Comparison of ENCODE assay signal across 12 mouse cellular contexts in genomic region chr17:29062119-29063035, GRCm38 (mm10). TPM values are rescaled to one million over a fixed set of nuclear protein-coding genes. Genes with fewer than 3 reads are reported as not detected.
DNase-seq lines count a peak whose midpoint lies in the region; ATAC-seq lines count a peak whose summit lies in the region.
"Had no signal": no experiment of that assay in that cellular context is flagged by ENCODE, and none has a peak within 500 bp of the region (broad histone marks: within the 10 kb centered on the region; RNA-seq: fewer than 3 reads in every experiment).

No protein-coding gene starts in this region.

- 0 out of 2 replicates have a peak overlapping the region, but pooled peaks have one; percentile 17 for H3K27ac ChIP-seq in forebrain, embryonic 10.5 days
- no peak overlapping the region for H3K27ac ChIP-seq in forebrain, embryonic 16.5 days (ENCODE audit: low read length)

- no peak for DNase-seq in forebrain, embryonic 10.5 days (ENCODE audit: extremely low spot score, low spot score)
- peak; percentile 59 for DNase-seq in retina, postnatal 1 day
- no peak for DNase-seq in retina, embryonic 14.5 days (ENCODE audit: low spot score)
- DNase-seq in heart, postnatal 10 days = peak; percentile 63 to 66
- DNase-seq in splenic B cell, adult 2 months (ENCODE audit: low read depth, low spot score) = peak; percentile 57
- no peak for DNase-seq in ovary, postnatal 10 days (ENCODE audit: low spot score)
- DNase-seq: adrenal gland, postnatal 36 days; lung, postnatal 10 days; right cerebral cortex, postnatal 4 days had no signal

- ATAC-seq in forebrain, embryonic 16.5 days = no peak
- ATAC-seq in megakaryocyte-erythroid progenitor cell, adult 5-6 weeks (replicated peaks; ENCODE audit: low FRiP score, low TSS enrichment, poor library complexity, severe bottlenecking) = no peak

- intact Hi-C loops in heart, postnatal 10 days (cut with DNase I) = no loop called here

- H3K27me3 ChIP-seq in forebrain, embryonic 10.5 days (ENCODE audit: poor library complexity, severe bottlenecking) = no peaks in the 10 kb centered on the region
- H3K27me3 ChIP-seq in forebrain, embryonic 16.5 days (replicated peaks; ENCODE audit: control insufficient read depth, insufficient read depth, low read length) = no peaks in the 10 kb centered on the region
- H3K27me3 ChIP-seq in splenic B cell, adult 2 months (ENCODE audit: control insufficient read depth, insufficient read depth, low read length, poor library complexity, severe bottlenecking) = no peaks in the 10 kb centered on the region

- H3K36me3 ChIP-seq in forebrain, embryonic 10.5 days (replicated peaks) = no peaks in the 10 kb centered on the region
- H3K36me3 ChIP-seq in forebrain, embryonic 16.5 days (ENCODE audit: control insufficient read depth, insufficient read depth) = no peaks in the 10 kb centered on the region
- no peaks in the 10 kb centered on the region for H3K36me3 ChIP-seq in splenic B cell, adult 2 months (ENCODE audit: control insufficient read depth, insufficient read depth, low read length, poor library complexity, severe bottlenecking)

- H3K4me3 ChIP-seq in forebrain, embryonic 10.5 days = no peak overlapping the region
- no peak overlapping the region for H3K4me3 ChIP-seq in forebrain, embryonic 16.5 days (replicated peaks; ENCODE audit: low read length)

- 63% methylated on average over 13 of the region's 13 CpGs for WGBS in forebrain, embryonic 10.5 days
- 64% methylated on average over 13 of the region's 13 CpGs for WGBS in forebrain, embryonic 16.5 days

- no peaks in the 10 kb centered on the region for H3K9me3 ChIP-seq in forebrain, embryonic 10.5 days
- no peaks in the 10 kb centered on the region for H3K9me3 ChIP-seq in forebrain, embryonic 16.5 days (ENCODE audit: control insufficient read depth, low read length)

- no peak overlapping the region for H3K9ac ChIP-seq in forebrain, embryonic 16.5 days (replicated peaks; ENCODE audit: low read depth, low read length)

- peaks cover 23% of the 10 kb centered on the region for H3K4me1 ChIP-seq in forebrain, embryonic 10.5 days
- H3K4me1 ChIP-seq in forebrain, embryonic 16.5 days (replicated peaks; ENCODE audit: control insufficient read depth, insufficient read depth, low read length) = no peaks in the 10 kb centered on the region

- H3K4me2 ChIP-seq in forebrain, embryonic 16.5 days (ENCODE audit: low read length) = no peak overlapping the region

RNA-seq across cellular contexts. Expression of gene Cdkn1a, which starts 28.4 kb away (rescaled TPM):
- 14.0 and 16.8 TPM in 2 replicates for polyA plus RNA-seq in forebrain, embryonic 10.5 days (2016; fragmentation: Nextera tagmentation; extraction: Ambion mirVana)
- polyA plus RNA-seq in forebrain, embryonic 16.5 days (2015; fragmentation: Nextera tagmentation; extraction: Ambion mirVana) = 37.9 and 52.0 TPM in 2 replicates
- 100 to 1,000 TPM in 1 of 2 experiments, 10 to 100 TPM in 1; 46.2 to 180 TPM for total RNA-seq in heart, postnatal 10 days (2021)
- 2.1 and 6.5 TPM in 2 replicates for total RNA-seq in megakaryocyte-erythroid progenitor cell, adult 5-6 weeks (2014; fragmentation: Nextera tagmentation)
- total RNA-seq in megakaryocyte-erythroid progenitor cell, adult 5-6 weeks (2017) = 0.95 and 3.5 TPM in 2 replicates

RNA-seq across cellular contexts. Expression of gene Srsf3, which starts 29.9 kb away (rescaled TPM):
- polyA plus RNA-seq in forebrain, embryonic 10.5 days (2016; fragmentation: Nextera tagmentation; extraction: Ambion mirVana) = 884 TPM in 2 replicates
- 571 and 653 TPM in 2 replicates for polyA plus RNA-seq in forebrain, embryonic 16.5 days (2015; fragmentation: Nextera tagmentation; extraction: Ambion mirVana)
- total RNA-seq in heart, postnatal 10 days (2021) = 100 to 1,000 TPM; 152 to 159 TPM
- 501 and 513 TPM in 2 replicates for total RNA-seq in megakaryocyte-erythroid progenitor cell, adult 5-6 weeks (2014; fragmentation: Nextera tagmentation)
- total RNA-seq in megakaryocyte-erythroid progenitor cell, adult 5-6 weeks (2017) = 747 and 1,154 TPM in 2 replicates

RNA-seq across cellular contexts. Expression of gene Rab44, which starts 51.6 kb away (rescaled TPM):
- polyA plus RNA-seq in forebrain, embryonic 10.5 days (2016; fragmentation: Nextera tagmentation; extraction: Ambion mirVana) = 0.20 and 0.25 TPM in 2 replicates
- polyA plus RNA-seq in forebrain, embryonic 16.5 days (2015; fragmentation: Nextera tagmentation; extraction: Ambion mirVana) = not detected in 2 replicates
- total RNA-seq in heart, postnatal 10 days (2021) = under 1 TPM; 0.34 to 0.87 TPM
- 14.9 and 23.3 TPM in 2 replicates for total RNA-seq in megakaryocyte-erythroid progenitor cell, adult 5-6 weeks (2014; fragmentation: Nextera tagmentation)
- total RNA-seq in megakaryocyte-erythroid progenitor cell, adult 5-6 weeks (2017) = 4.1 and 23.9 TPM in 2 replicates
- total RNA-seq: left cerebral cortex, adult 18-20 months had no signal

RNA-seq across cellular contexts. Expression of gene Stk38, which starts 54.6 kb away (rescaled TPM):
- polyA plus RNA-seq in forebrain, embryonic 10.5 days (2016; fragmentation: Nextera tagmentation; extraction: Ambion mirVana) = 117 and 119 TPM in 2 replicates
- polyA plus RNA-seq in forebrain, embryonic 16.5 days (2015; fragmentation: Nextera tagmentation; extraction: Ambion mirVana) = 129 and 136 TPM in 2 replicates
- total RNA-seq in heart, postnatal 10 days (2021) = 10 to 100 TPM; 53.0 to 57.2 TPM
- 123 TPM in 2 replicates for total RNA-seq in megakaryocyte-erythroid progenitor cell, adult 5-6 weeks (2014; fragmentation: Nextera tagmentation)
- 79.5 and 95.0 TPM in 2 replicates for total RNA-seq in megakaryocyte-erythroid progenitor cell, adult 5-6 weeks (2017)

Comparison
In these comparisons a context has a peak if more than half of its experiments do, and no peak if none do; other contexts are left out.
1. DNase-seq: peak in retina, postnatal 1 day (single experiment), heart, postnatal 10 days (2 of 2) and splenic B cell, adult 2 months (single experiment); none in forebrain, embryonic 10.5 days (single experiment), retina, embryonic 14.5 days (single experiment) and ovary, postnatal 10 days (single experiment).
2. RNA of gene Cdkn1a, which starts 28.4 kb away (total RNA-seq): 46.2 to 180 TPM in heart, postnatal 10 days; 0.95 to 6.5 TPM in megakaryocyte-erythroid progenitor cell, adult 5-6 weeks; every median in the first group is over 4 times any median in the second.